15 mouse cellular contexts compared by ENCODE assay signal in genomic region chr4:111501441-111501840, GRCm38 (mm10).
"Had no signal": no experiment of that assay in that cellular context is flagged by ENCODE, and none has a peak within 500 bp of the region (broad histone marks: within the 10 kb centered on the region; RNA-seq: fewer than 3 reads in every experiment).

No protein-coding gene starts in this region.

- DNase-seq: kidney, adult 8-10 months; kidney, postnatal 36 days; lung, adult 18-20 months; lung, postnatal 4 days; retina, postnatal 1 day; right cerebral cortex, postnatal 4 days; thymus, adult 18-20 months; thymus, postnatal 14 days had no signal

- H3K36me3 ChIP-seq: limb, embryonic 13.5 days; midbrain, embryonic 12.5 days; neural tube, embryonic 13.5 days had no signal

- H3K4me3 ChIP-seq: layer of hippocampus, adult 2 months; limb, embryonic 13.5 days; midbrain, embryonic 12.5 days; neural tube, embryonic 13.5 days had no signal

- H3K27ac ChIP-seq: kidney, postnatal 0 days; layer of hippocampus, adult 2 months; limb, embryonic 13.5 days; midbrain, embryonic 12.5 days; neural tube, embryonic 13.5 days had no signal

- ATAC-seq: intestine, embryonic 16.5 days; midbrain, embryonic 16.5 days had no signal

- H3K4me2 ChIP-seq: limb, embryonic 13.5 days; midbrain, embryonic 12.5 days; neural tube, embryonic 13.5 days had no signal

- H3K9me3 ChIP-seq: limb, embryonic 13.5 days; midbrain, embryonic 12.5 days; neural tube, embryonic 13.5 days had no signal

- H3K27me3 ChIP-seq: limb, embryonic 13.5 days; midbrain, embryonic 12.5 days; neural tube, embryonic 13.5 days had no signal

- H3K9ac ChIP-seq: limb, embryonic 13.5 days; midbrain, embryonic 12.5 days; neural tube, embryonic 13.5 days had no signal

- H3K4me1 ChIP-seq: limb, embryonic 13.5 days; midbrain, embryonic 12.5 days had no signal
